Mouse (Mus musculus): ENCODE measurements around the gene C1galt1c1.

GRCm38 (mm10) chrX:38651167-38651566 is 16.3 kb upstream of the C1galt1c1 start:
- no peak for TF ChIP-seq POLR2A (IDR thresholded peaks at IDR 0.05; ENCODE audit: borderline replicate concordance, control insufficient read depth, low read depth, low read length)
- TF ChIP-seq CTCF (IDR thresholded peaks at IDR 0.05; ENCODE audit: control insufficient read depth, insufficient read depth, low read length) = no peak

Data from bone marrow, adult 2 months (tissue).